Mouse (Mus musculus) megakaryocyte-erythroid progenitor cell, adult 5 weeks (primary cell): ENCODE measurements around the gene Rergl. TPM values are rescaled to one million over a fixed set of nuclear protein-coding genes. Genes with fewer than 3 reads are reported as not detected.

Experiments used
- polyA plus RNA-seq: library from polyadenylated mRNA; stranded (reverse); fragments of >175 nt; gene quantifications from 2 replicates; pipeline ENCODE4 v1.2.3, GENCODE M21; 2012

Gene Rergl
- polyA plus RNA-seq = not detected in 2 replicates

DNA sequence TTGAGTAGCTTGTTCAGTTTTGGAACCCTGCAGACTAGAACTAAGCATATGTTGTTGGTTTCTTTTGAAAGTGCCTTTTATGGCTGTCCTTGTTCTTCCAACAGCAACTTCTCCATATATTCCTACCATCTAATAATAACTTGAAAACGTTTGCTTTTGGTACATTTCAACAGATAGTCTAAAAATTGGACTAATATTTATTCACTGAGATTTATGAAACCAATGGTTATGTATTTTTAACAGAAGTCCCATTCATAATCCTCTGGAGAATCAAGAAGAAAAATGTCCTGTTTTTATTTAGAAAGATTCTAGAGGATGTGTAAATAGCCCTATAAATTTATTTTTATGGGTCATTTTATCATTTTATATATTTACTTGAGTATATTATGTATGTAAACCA is at the start of gene Rergl:
TSS of gene Rergl (minus strand) at position 101 of the 400 bp plus-strand sequence.

Other genes with a start within 250 kb of the Rergl start
- not detected in 2 replicates for gene Pik3c2g, start 85.2 kb upstream of the Rergl start, polyA plus RNA-seq